Mouse (Mus musculus) kidney, embryonic 14.5 days (tissue): Measurements from ENCODE around the gene Tprkb. TPM values are rescaled to one million over a fixed set of nuclear protein-coding genes. Genes with fewer than 3 reads are reported as not detected.
"Not testable (repeated sequence)": the region's sequence is repeated elsewhere in the genome, so short reads cannot be mapped to it uniquely, and the experiment has no call there.

Experiments used
- ATAC-seq: fragments of 200-750 bp; cut with Nextera tagmentation; 2 replicates; pipeline ENCODE4 v1.8.0; 2017; ENCODE audit warnings: moderate number of reproducible peaks, mild to moderate bottlenecking, moderate TSS enrichment, moderate library complexity; ENCODE audit not compliant: low FRiP score, low TSS enrichment
- H3K27ac ChIP-seq: fragments of 300-500 bp; sonication (generic); 2 replicates; pipeline ENCODE4 v1.5.1; 2014; ENCODE audit warnings: low read depth, mild to moderate bottlenecking, low read length, moderate library complexity, mixed read lengths
- H3K27me3 ChIP-seq: fragments of 300-500 bp; sonication (generic); 2 replicates; pipeline ENCODE4 v1.6.1; 2014; ENCODE audit warnings: mild to moderate bottlenecking, low read length; ENCODE audit not compliant: control insufficient read depth, insufficient read depth
- H3K36me3 ChIP-seq: fragments of 300-500 bp; sonication (generic); 2 replicates; pipeline ENCODE4 v1.6.1; 2014; ENCODE audit warnings: low read length, mixed read lengths; ENCODE audit not compliant: control insufficient read depth, insufficient read depth
- H3K4me1 ChIP-seq: fragments of 300-500 bp; sonication (generic); 2 replicates; pipeline ENCODE4 v1.6.1; 2014; ENCODE audit warnings: low read length, mixed read lengths; ENCODE audit not compliant: control insufficient read depth, insufficient read depth
- H3K4me2 ChIP-seq: fragments of 300-500 bp; sonication (generic); replicated peaks from 2 replicates; pipeline ENCODE4 v1.6.1; 2014; ENCODE audit warnings: low read depth, mild to moderate bottlenecking, low read length
- H3K4me3 ChIP-seq: fragments of 300-500 bp; sonication (generic); 2 replicates; pipeline ENCODE4 v1.5.1; 2014; ENCODE audit warnings: mild to moderate bottlenecking, low read length
- H3K9ac ChIP-seq: fragments of 300-500 bp; sonication (generic); 2 replicates; pipeline ENCODE4 v1.6.1; 2014; ENCODE audit warnings: low read depth, mild to moderate bottlenecking, low read length, moderate library complexity
- H3K9me3 ChIP-seq: fragments of 300-500 bp; sonication (generic); 2 replicates; pipeline ENCODE4 v1.6.1; 2016; ENCODE audit warnings: low read length; ENCODE audit not compliant: control insufficient read depth
- WGBS: fragments of 180-500 bp; shearing (Covaris S2); extraction: QIAGEN DNeasy Blood & Tissue Kit; methylation state at CpG from one replicate; pipeline ENCODE4 v1.1.7; 2014; 5-methylcytosine and 5-hydroxymethylcytosine counted together
- polyA plus RNA-seq: library from polyadenylated mRNA; unstranded; fragments of >200 nt; fragmentation: Nextera tagmentation; extraction: Ambion mirVana; gene quantifications from 2 replicates; pipeline ENCODE4 v1.2.1, GENCODE M21; 2014

Tprkb gene
- polyA plus RNA-seq = 34.2 and 39.9 TPM in 2 replicates

- H3K27ac ChIP-seq = no peak within 1 kb of the TSS
- H3K4me1 ChIP-seq = 0 out of 2 replicates have a peak, but pooled peaks cover 7% of the 10 kb centered on the region
- H3K36me3 ChIP-seq = no peaks in the 10 kb centered on the region
- H3K27me3 ChIP-seq = no peaks in the 10 kb centered on the region
- ATAC-seq = no peak
- no peaks in the 10 kb centered on the region for H3K9me3 ChIP-seq
- no peak within 1 kb of the TSS for H3K9ac ChIP-seq
- no peak within 1 kb of the TSS for H3K4me3 ChIP-seq
- WGBS = 84% methylated on average over 3 of the region's 3 CpGs
- H3K4me2 ChIP-seq = no peak within 1 kb of the TSS
Measured at GRCm38 (mm10) chr6:85911587-85911986, at the start of gene Tprkb. Tprkb (plus strand) TSS chr6:85911865.

GRCm38 (mm10) chr6:85862565-85862964 lies 49.1 kb upstream of the Tprkb start:
- WGBS = 84% methylated on average over 3 of the region's 3 CpGs
- no peaks in the 10 kb centered on the region for H3K36me3 ChIP-seq
- no peak overlapping the region for H3K27ac ChIP-seq
- H3K27me3 ChIP-seq = no peaks in the 10 kb centered on the region
- H3K4me3 ChIP-seq = no peak overlapping the region
- no peaks in the 10 kb centered on the region for H3K4me1 ChIP-seq
- H3K9ac ChIP-seq = no peak overlapping the region
- H3K9me3 ChIP-seq = no peaks in the 10 kb centered on the region
- ATAC-seq = no peak
- no peak overlapping the region for H3K4me2 ChIP-seq

- WGBS = 88% methylated on average over 2 of the region's 2 CpGs
- Histone ChIP-seq H3K9ac (no peak overlapping the region), H3K36me3 (no peaks in the 10 kb centered on the region), H3K4me2 (no peak overlapping the region), H3K9me3 (no peaks in the 10 kb centered on the region), H3K4me1 (no peaks in the 10 kb centered on the region), H3K27ac (no peak overlapping the region), H3K4me3 (no peak overlapping the region), H3K27me3 (no peaks in the 10 kb centered on the region)
- ATAC-seq = no peak
Measured at GRCm38 (mm10) chr6:85863136-85863535, 48.5 kb upstream of the Tprkb start.

- Histone ChIP-seq H3K27me3 (no peaks in the 10 kb centered on the region), H3K4me3 (no peak overlapping the region), H3K9me3 (no peaks in the 10 kb centered on the region), H3K4me2 (no peak overlapping the region), H3K9ac (no peak overlapping the region), H3K27ac (no peak overlapping the region), H3K4me1 (no peaks in the 10 kb centered on the region), H3K36me3 (no peaks in the 10 kb centered on the region)
- 90% methylated on average over 2 of the region's 2 CpGs for WGBS
- ATAC-seq = no peak
Measured at GRCm38 (mm10) chr6:85863840-85864239, 47.8 kb upstream of the Tprkb start.

- not testable (repeated sequence) for H3K4me3 ChIP-seq, ATAC-seq, H3K9ac ChIP-seq, H3K4me1 ChIP-seq, H3K9me3 ChIP-seq, H3K27ac ChIP-seq, H3K4me2 ChIP-seq, H3K36me3 ChIP-seq, H3K27me3 ChIP-seq
- 73% methylated on average over 5 of the region's 7 CpGs for WGBS
Measured at GRCm38 (mm10) chr6:85864900-85865639, 46.6 kb upstream of the Tprkb start.

- not testable (repeated sequence) for H3K27ac ChIP-seq, H3K9ac ChIP-seq, H3K36me3 ChIP-seq, H3K9me3 ChIP-seq, H3K4me2 ChIP-seq, H3K4me1 ChIP-seq, H3K4me3 ChIP-seq, H3K27me3 ChIP-seq, ATAC-seq
- WGBS = 85% methylated on average over 3 of the region's 3 CpGs
Measured at GRCm38 (mm10) chr6:85866166-85866565, 45.5 kb upstream of the Tprkb start.

GRCm38 (mm10) chr6:85866995-85867394 lies 44.7 kb upstream of the Tprkb start:
- not testable (repeated sequence) for H3K4me2 ChIP-seq, H3K9me3 ChIP-seq, ATAC-seq, H3K36me3 ChIP-seq, H3K4me3 ChIP-seq, H3K4me1 ChIP-seq, H3K27ac ChIP-seq, H3K9ac ChIP-seq, H3K27me3 ChIP-seq
- 54% methylated on average over 1 of the region's 1 CpGs for WGBS

- Histone ChIP-seq H3K4me1 (no peaks in the 10 kb centered on the region), H3K9me3 (no peaks in the 10 kb centered on the region), H3K4me3 (no peak overlapping the region), H3K27me3 (no peaks in the 10 kb centered on the region), H3K36me3 (no peaks in the 10 kb centered on the region), H3K27ac (no peak overlapping the region), H3K4me2 (no peak overlapping the region), H3K9ac (no peak overlapping the region)
- ATAC-seq = no peak; the same call in 1 of the 2 replicates
- WGBS = 59% methylated on average over 8 of the region's 8 CpGs
Measured at GRCm38 (mm10) chr6:85867726-85868690, 43.7 kb upstream of the Tprkb start.

- ATAC-seq, H3K27me3 ChIP-seq, H3K36me3 ChIP-seq, H3K27ac ChIP-seq, H3K9me3 ChIP-seq, H3K4me1 ChIP-seq, H3K9ac ChIP-seq, H3K4me3 ChIP-seq, H3K4me2 ChIP-seq: not testable (repeated sequence)
- WGBS = 58% methylated on average over 5 of the region's 5 CpGs
Measured at GRCm38 (mm10) chr6:85869006-85869405, 42.7 kb upstream of the Tprkb start, which contains the start of gene Nat8f2. Nat8f2 (minus strand) TSS chr6:85869158.
